Mouse (Mus musculus): ENCODE data around the gene Pwp2. TPM values are rescaled to one million over a fixed set of nuclear protein-coding genes. Genes with fewer than 3 reads are reported as not detected.
"Not testable (repeated sequence)": the region's sequence is repeated elsewhere in the genome, so short reads cannot be mapped to it uniquely, and the experiment has no call there.

The Pwp2 gene
- polyA plus RNA-seq, 1 experiment from 2014 or later, result 19.7 TPM

GRCm38 (mm10) chr10:78216376-78217083 lies 31.6 kb upstream of the Pwp2 start:
- no peak overlapping the region for H3K4me3 ChIP-seq
- no peak overlapping the region for H3K9ac ChIP-seq
- no peaks in the 10 kb centered on the region for H3K27me3 ChIP-seq
- H3K27ac ChIP-seq, result no peak overlapping the region
- H3K4me2 ChIP-seq, result no peak overlapping the region
- peaks cover 74% of the 10 kb centered on the region for H3K36me3 ChIP-seq
- no peaks in the 10 kb centered on the region for H3K4me1 ChIP-seq
- ATAC-seq (ENCODE audit: borderline replicate concordance, extremely low read depth, low FRiP score, low TSS enrichment), result no peak
- no peaks in the 10 kb centered on the region for H3K9me3 ChIP-seq
- 70% methylated on average over 6 of the region's 6 CpGs for WGBS

- ATAC-seq (ENCODE audit: borderline replicate concordance, extremely low read depth, low FRiP score, low TSS enrichment), result no peak
- H3K27me3 ChIP-seq, result no peaks in the 10 kb centered on the region
- H3K4me1 ChIP-seq, result no peaks in the 10 kb centered on the region
- H3K4me2 ChIP-seq, result no peak overlapping the region
- 96% methylated on average over 9 of the region's 9 CpGs for WGBS
- no peak overlapping the region for H3K27ac ChIP-seq
- H3K9ac ChIP-seq, result no peak overlapping the region
- no peak overlapping the region for H3K4me3 ChIP-seq
- no peaks in the 10 kb centered on the region for H3K9me3 ChIP-seq
- peaks cover 70% of the 10 kb centered on the region for H3K36me3 ChIP-seq
Observed at GRCm38 (mm10) chr10:78214371-78214770, 29.4 kb upstream of the Pwp2 start.

- Histone ChIP-seq H3K4me2 (no peak overlapping the region), H3K9me3 (no peaks in the 10 kb centered on the region), H3K27ac (no peak overlapping the region), H3K36me3 (peaks cover 78% of the 10 kb centered on the region), H3K4me3 (no peak overlapping the region), H3K27me3 (no peaks in the 10 kb centered on the region), H3K9ac (no peak overlapping the region), H3K4me1 (no peaks in the 10 kb centered on the region)
- ATAC-seq (ENCODE audit: borderline replicate concordance, extremely low read depth, low FRiP score, low TSS enrichment), result no peak
- whole genome bisulfite sequencing, result 67% methylated on average over 6 of the region's 6 CpGs
Observed at GRCm38 (mm10) chr10:78211311-78211710, 26.4 kb upstream of the Pwp2 start.

GRCm38 (mm10) chr10:78201182-78201581 lies 16.2 kb upstream of the Pwp2 start:
- Histone ChIP-seq H3K4me3 (no peak overlapping the region), H3K27me3 (no peaks in the 10 kb centered on the region), H3K36me3 (peaks cover 64% of the 10 kb centered on the region), H3K9ac (no peak overlapping the region), H3K27ac (no peak overlapping the region), H3K4me2 (no peak overlapping the region), H3K9me3 (no peaks in the 10 kb centered on the region), H3K4me1 (no peaks in the 10 kb centered on the region)
- ATAC-seq (ENCODE audit: borderline replicate concordance, extremely low read depth, low FRiP score, low TSS enrichment), result no peak
- WGBS, result 85% methylated on average over 4 of the region's 4 CpGs

GRCm38 (mm10) chr10:78192933-78193332 lies 8.0 kb upstream of the Pwp2 start:
- H3K9me3 ChIP-seq, result no peaks in the 10 kb centered on the region
- no peak overlapping the region for H3K9ac ChIP-seq
- H3K4me1 ChIP-seq, result no peaks in the 10 kb centered on the region
- no peaks in the 10 kb centered on the region for H3K27me3 ChIP-seq
- ATAC-seq (ENCODE audit: borderline replicate concordance, extremely low read depth, low FRiP score, low TSS enrichment), result no peak
- H3K4me3 ChIP-seq, result no peak overlapping the region
- H3K27ac ChIP-seq, result no peak overlapping the region
- 86% methylated on average over 5 of the region's 5 CpGs for WGBS
- peaks cover 88% of the 10 kb centered on the region for H3K36me3 ChIP-seq
- H3K4me2 ChIP-seq, result no peak overlapping the region

GRCm38 (mm10) chr10:78186076-78186475 lies 1.1 kb upstream of the Pwp2 start:
- not testable (repeated sequence) for H3K4me1 ChIP-seq; H3K27ac ChIP-seq; H3K4me2 ChIP-seq; H3K4me3 ChIP-seq; ATAC-seq (ENCODE audit: borderline replicate concordance, extremely low read depth, low FRiP score, low TSS enrichment); H3K27me3 ChIP-seq; H3K9ac ChIP-seq; H3K9me3 ChIP-seq
- WGBS, result 80% methylated on average over 4 of the region's 4 CpGs
- peaks cover 56% of the 10 kb centered on the region for H3K36me3 ChIP-seq

GRCm38 (mm10) chr10:78185381-78185725 lies 404 bp upstream of the Pwp2 start:
- Histone ChIP-seq H3K4me2 (peak overlapping the region; percentile 84), H3K4me1 (peaks cover 9% of the 10 kb centered on the region), H3K27me3 (no peaks in the 10 kb centered on the region), H3K4me3 (peak overlapping the region; percentile 78), H3K27ac (0 out of 2 replicates have a peak overlapping the region, but pooled peaks have one; percentile 2), H3K36me3 (peaks cover 57% of the 10 kb centered on the region), H3K9me3 (no peaks in the 10 kb centered on the region), H3K9ac (peak overlapping the region; percentile 21; the same call in 1 of the 2 replicates)
- 11% methylated on average over 9 of the region's 9 CpGs for WGBS
- ATAC-seq (ENCODE audit: borderline replicate concordance, extremely low read depth, low FRiP score, low TSS enrichment), result peak; percentile 17; the same call in 1 of the 2 replicates

- WGBS, result 58% methylated on average over 3 of the region's 3 CpGs
- H3K27ac ChIP-seq, result no peak overlapping the region
- no peaks in the 10 kb centered on the region for H3K27me3 ChIP-seq
- H3K4me3 ChIP-seq, result peak overlapping the region; percentile 78; the same call in 1 of the 2 replicates
- peak overlapping the region; percentile 84; the same call in 1 of the 2 replicates for H3K4me2 ChIP-seq
- H3K36me3 ChIP-seq, result peaks cover 56% of the 10 kb centered on the region
- peaks cover 9% of the 10 kb centered on the region for H3K4me1 ChIP-seq
- H3K9me3 ChIP-seq, result no peaks in the 10 kb centered on the region
- H3K9ac ChIP-seq, result no peak overlapping the region
- ATAC-seq (ENCODE audit: borderline replicate concordance, extremely low read depth, low FRiP score, low TSS enrichment), result no peak
Observed at GRCm38 (mm10) chr10:78183577-78183976, 1.4 kb downstream of the Pwp2 start.

- no peak for ATAC-seq (ENCODE audit: borderline replicate concordance, extremely low read depth, low FRiP score, low TSS enrichment)
- 91% methylated on average over 17 of the region's 17 CpGs for WGBS
- Histone ChIP-seq H3K27ac (no peak overlapping the region), H3K9ac (no peak overlapping the region), H3K27me3 (no peaks in the 10 kb centered on the region), H3K4me1 (peaks cover 9% of the 10 kb centered on the region), H3K36me3 (peaks cover 57% of the 10 kb centered on the region), H3K4me3 (no peak overlapping the region), H3K9me3 (no peaks in the 10 kb centered on the region), H3K4me2 (no peak overlapping the region)
Observed at GRCm38 (mm10) chr10:78182321-78182720, 2.6 kb downstream of the Pwp2 start.

GRCm38 (mm10) chr10:78174474-78174873 lies 10.5 kb downstream of the Pwp2 start:
- no peak overlapping the region for H3K9ac ChIP-seq
- no peaks in the 10 kb centered on the region for H3K9me3 ChIP-seq

GRCm38 (mm10) chr10:78171581-78171980 lies 13.4 kb downstream of the Pwp2 start:
- Histone ChIP-seq H3K4me3 (no peak overlapping the region), H3K27ac (no peak overlapping the region), H3K9ac (no peak overlapping the region), H3K36me3 (peaks cover 57% of the 10 kb centered on the region), H3K4me2 (no peak overlapping the region), H3K4me1 (peaks cover 17% of the 10 kb centered on the region), H3K9me3 (no peaks in the 10 kb centered on the region), H3K27me3 (no peaks in the 10 kb centered on the region)
- WGBS, result 85% methylated on average over 9 of the region's 9 CpGs
- no peak for ATAC-seq (ENCODE audit: borderline replicate concordance, extremely low read depth, low FRiP score, low TSS enrichment)

More at GRCm38 (mm10) chr10:78174474-78174873, 10.5 kb downstream of the Pwp2 start:
- ATAC-seq (ENCODE audit: borderline replicate concordance, extremely low read depth, low FRiP score, low TSS enrichment), result no peak
- H3K36me3 ChIP-seq, result peaks cover 76% of the 10 kb centered on the region
- H3K4me3 ChIP-seq, result no peak overlapping the region
- H3K4me2 ChIP-seq, result no peak overlapping the region
- H3K27me3 ChIP-seq, result no peaks in the 10 kb centered on the region
- peaks cover 6% of the 10 kb centered on the region; the same call in 1 of the 2 replicates for H3K4me1 ChIP-seq
- no peak overlapping the region for H3K27ac ChIP-seq
- 88% methylated on average over 5 of the region's 5 CpGs for WGBS

GRCm38 (mm10) chr10:78171057-78171456 lies 13.9 kb downstream of the Pwp2 start:
- H3K27ac ChIP-seq, result no peak overlapping the region
- H3K4me3 ChIP-seq, result no peak overlapping the region
- peaks cover 55% of the 10 kb centered on the region for H3K36me3 ChIP-seq
- no peaks in the 10 kb centered on the region for H3K27me3 ChIP-seq
- no peak overlapping the region for H3K9ac ChIP-seq
- ATAC-seq (ENCODE audit: borderline replicate concordance, extremely low read depth, low FRiP score, low TSS enrichment), result no peak
- WGBS, result 94% methylated on average over 7 of the region's 7 CpGs
- H3K9me3 ChIP-seq, result no peaks in the 10 kb centered on the region
- no peak overlapping the region for H3K4me2 ChIP-seq
- H3K4me1 ChIP-seq, result peaks cover 17% of the 10 kb centered on the region

Measured in lung, embryonic 15.5 days (tissue).